In genomic region chr4:134067383-134067782, GRCm38 (mm10) we compare ENCODE assay signal across 26 mouse cellular contexts. TPM values are rescaled to one million over a fixed set of nuclear protein-coding genes. Genes with fewer than 3 reads are reported as not detected.
DNase-seq lines count a peak whose midpoint lies in the region; ATAC-seq and TF ChIP-seq lines count a peak whose summit lies in the region.
"Had no signal": no experiment of that assay in that cellular context is flagged by ENCODE, and none has a peak within 500 bp of the region (broad histone marks: within the 10 kb centered on the region; RNA-seq: fewer than 3 reads in every experiment).

No protein-coding gene starts in this region.

- H3K27ac ChIP-seq in embryonic facial prominence, embryonic 13.5 days = no peak overlapping the region
- no peak overlapping the region for H3K27ac ChIP-seq in embryonic facial prominence, embryonic 10.5 days (replicated peaks)
- H3K27ac ChIP-seq in liver, embryonic 16.5 days (ENCODE audit: low read length) = no peak overlapping the region
- H3K27ac ChIP-seq in liver, embryonic 12.5 days = no peak overlapping the region
- H3K27ac ChIP-seq in kidney, postnatal 0 days = no peak overlapping the region
- no peak overlapping the region for H3K27ac ChIP-seq in stomach, embryonic 14.5 days (ENCODE audit: low read length)
- no peak overlapping the region for H3K27ac ChIP-seq in forebrain, embryonic 13.5 days
- H3K27ac ChIP-seq: forebrain, embryonic 10.5 days; gastrocnemius, adult 2 months; hindbrain, embryonic 13.5 days; left cerebral cortex, adult 2 months; neural tube, embryonic 15.5 days had no signal

- TF ChIP-seq CTCF in kidney, postnatal 0 days (IDR thresholded peaks at IDR 0.05; ENCODE audit: low read depth) = no peak

- no peaks in the 10 kb centered on the region for H3K9me3 ChIP-seq in embryonic facial prominence, embryonic 13.5 days
- H3K9me3 ChIP-seq in embryonic facial prominence, embryonic 10.5 days = no peaks in the 10 kb centered on the region
- H3K9me3 ChIP-seq in liver, embryonic 16.5 days (replicated peaks; ENCODE audit: control insufficient read depth, low read length) = no peaks in the 10 kb centered on the region
- H3K9me3 ChIP-seq in liver, embryonic 12.5 days (replicated peaks) = no peaks in the 10 kb centered on the region
- no peaks in the 10 kb centered on the region for H3K9me3 ChIP-seq in kidney, postnatal 0 days (replicated peaks; ENCODE audit: low read length)
- no peaks in the 10 kb centered on the region for H3K9me3 ChIP-seq in stomach, embryonic 14.5 days (ENCODE audit: control insufficient read depth, low read depth, low read length)
- no peaks in the 10 kb centered on the region for H3K9me3 ChIP-seq in forebrain, embryonic 13.5 days (replicated peaks)
- H3K9me3 ChIP-seq: forebrain, embryonic 10.5 days; heart, embryonic 12.5 days; hindbrain, embryonic 13.5 days; neural tube, embryonic 15.5 days had no signal

- no peaks in the 10 kb centered on the region for H3K36me3 ChIP-seq in embryonic facial prominence, embryonic 13.5 days
- no peaks in the 10 kb centered on the region for H3K36me3 ChIP-seq in embryonic facial prominence, embryonic 10.5 days (replicated peaks)
- no peaks in the 10 kb centered on the region for H3K36me3 ChIP-seq in liver, embryonic 16.5 days (ENCODE audit: control insufficient read depth, insufficient read depth)
- no peaks in the 10 kb centered on the region for H3K36me3 ChIP-seq in liver, embryonic 12.5 days
- no peaks in the 10 kb centered on the region for H3K36me3 ChIP-seq in kidney, postnatal 0 days (ENCODE audit: insufficient read depth, low read length)
- H3K36me3 ChIP-seq in stomach, embryonic 14.5 days (ENCODE audit: control insufficient read depth, insufficient read depth, low read length) = no peaks in the 10 kb centered on the region
- H3K36me3 ChIP-seq in forebrain, embryonic 13.5 days (ENCODE audit: poor library complexity, severe bottlenecking) = no peaks in the 10 kb centered on the region
- H3K36me3 ChIP-seq: forebrain, embryonic 10.5 days; heart, embryonic 12.5 days; hindbrain, embryonic 13.5 days; neural tube, embryonic 15.5 days had no signal

- H3K9ac ChIP-seq in embryonic facial prominence, embryonic 13.5 days = 0 out of 2 replicates have a peak overlapping the region, but pooled peaks have one; percentile 2
- no peak overlapping the region for H3K9ac ChIP-seq in liver, embryonic 16.5 days (ENCODE audit: low read depth, low read length)
- H3K9ac ChIP-seq in liver, embryonic 12.5 days = no peak overlapping the region
- no peak overlapping the region for H3K9ac ChIP-seq in kidney, postnatal 0 days (ENCODE audit: low read depth, low read length)
- H3K9ac ChIP-seq in stomach, embryonic 14.5 days (replicated peaks; ENCODE audit: low read depth, low read length) = no peak overlapping the region
- no peak overlapping the region for H3K9ac ChIP-seq in forebrain, embryonic 13.5 days
- H3K9ac ChIP-seq: heart, embryonic 12.5 days; hindbrain, embryonic 13.5 days; lung, embryonic 14.5 days; neural tube, embryonic 15.5 days had no signal

- WGBS in embryonic facial prominence, embryonic 13.5 days = 88% methylated on average over 8 of the region's 8 CpGs
- WGBS in embryonic facial prominence, embryonic 10.5 days = 93% methylated on average over 8 of the region's 8 CpGs
- 75% methylated on average over 8 of the region's 8 CpGs for WGBS in liver, embryonic 16.5 days (ENCODE audit: insufficient replicate concordance)
- WGBS in liver, embryonic 12.5 days (ENCODE audit: insufficient replicate concordance) = 78% methylated on average over 8 of the region's 8 CpGs
- 85% methylated on average over 8 of the region's 8 CpGs for WGBS in kidney, postnatal 0 days
- 79% methylated on average over 8 of the region's 8 CpGs for WGBS in stomach, embryonic 14.5 days
- 93% methylated on average over 8 of the region's 8 CpGs for WGBS in forebrain, embryonic 13.5 days

- no peak for ATAC-seq in embryonic facial prominence, embryonic 13.5 days (ENCODE audit: insufficient number of reproducible peaks, insufficient read depth, low FRiP score, low TSS enrichment, low read depth)
- ATAC-seq in liver, embryonic 16.5 days (ENCODE audit: low read depth) = peak; percentile 75
- no peak for ATAC-seq in liver, embryonic 12.5 days
- ATAC-seq in kidney, postnatal 0 days (replicated peaks; ENCODE audit: low FRiP score, low read depth) = peak; percentile 46; the same call in 1 of the 2 replicates
- 0 out of 2 replicates have a peak, but pooled peaks have one; percentile 43 for ATAC-seq in stomach, embryonic 14.5 days (ENCODE audit: insufficient number of reproducible peaks, insufficient read depth, low FRiP score, low read depth)
- ATAC-seq in forebrain, embryonic 13.5 days = no peak
- ATAC-seq: inflammation-experienced regulatory T-cells, adult 6 months; midbrain, embryonic 16.5 days had no signal

- H3K27me3 ChIP-seq in embryonic facial prominence, embryonic 13.5 days = peaks cover 25% of the 10 kb centered on the region
- H3K27me3 ChIP-seq in embryonic facial prominence, embryonic 10.5 days (replicated peaks; ENCODE audit: low read depth, poor library complexity, severe bottlenecking) = peaks cover 43% of the 10 kb centered on the region
- H3K27me3 ChIP-seq in liver, embryonic 16.5 days (ENCODE audit: control insufficient read depth, insufficient read depth, low read depth, low read length) = peaks cover 9% of the 10 kb centered on the region
- peaks cover 47% of the 10 kb centered on the region for H3K27me3 ChIP-seq in liver, embryonic 12.5 days (replicated peaks)
- H3K27me3 ChIP-seq in kidney, postnatal 0 days (ENCODE audit: insufficient read depth, low read length) = no peaks in the 10 kb centered on the region
- H3K27me3 ChIP-seq in stomach, embryonic 14.5 days (ENCODE audit: control insufficient read depth, insufficient read depth, low read length) = no peaks in the 10 kb centered on the region
- H3K27me3 ChIP-seq in forebrain, embryonic 13.5 days = peaks cover 18% of the 10 kb centered on the region

- 0 out of 2 replicates have a peak, but pooled peaks cover 7% of the 10 kb centered on the region for H3K4me1 ChIP-seq in embryonic facial prominence, embryonic 13.5 days
- H3K4me1 ChIP-seq in embryonic facial prominence, embryonic 10.5 days = peaks cover 10% of the 10 kb centered on the region
- peaks cover 2% of the 10 kb centered on the region for H3K4me1 ChIP-seq in liver, embryonic 16.5 days (ENCODE audit: control insufficient read depth, low read depth, low read length)
- H3K4me1 ChIP-seq in liver, embryonic 12.5 days = peaks cover 7% of the 10 kb centered on the region
- H3K4me1 ChIP-seq in kidney, postnatal 0 days (replicated peaks; ENCODE audit: insufficient read depth, low read length) = no peaks in the 10 kb centered on the region
- no peaks in the 10 kb centered on the region for H3K4me1 ChIP-seq in stomach, embryonic 14.5 days (ENCODE audit: control insufficient read depth, insufficient read depth, low read length)
- 0 out of 2 replicates have a peak, but pooled peaks cover 5% of the 10 kb centered on the region for H3K4me1 ChIP-seq in forebrain, embryonic 13.5 days
- H3K4me1 ChIP-seq: neural tube, embryonic 15.5 days had no signal

- DNase-seq in embryonic facial prominence, embryonic 10.5 days (ENCODE audit: low spot score) = no peak
- no peak for DNase-seq in kidney, postnatal 0 days (ENCODE audit: low spot score)
- DNase-seq in layer of hippocampus, adult 18-20 months (ENCODE audit: low spot score in 2 of 2) = no peak
- DNase-seq: adrenal gland, adult 2 months; cerebellum, postnatal 10 days; gastrocnemius, adult 2 months; heart, postnatal 14 days; layer of hippocampus, adult 9-11 months; lung, embryonic 14.5 days; lung, postnatal 4 days; right cerebral cortex, postnatal 25 days; thymus, postnatal 14 days had no signal

- H3K4me3 ChIP-seq in embryonic facial prominence, embryonic 13.5 days = no peak overlapping the region
- no peak overlapping the region for H3K4me3 ChIP-seq in embryonic facial prominence, embryonic 10.5 days
- no peak overlapping the region for H3K4me3 ChIP-seq in liver, embryonic 16.5 days (ENCODE audit: low read depth, low read length)
- no peak overlapping the region for H3K4me3 ChIP-seq in liver, embryonic 12.5 days
- H3K4me3 ChIP-seq in kidney, postnatal 0 days (replicated peaks; ENCODE audit: low read depth, low read length) = no peak overlapping the region
- H3K4me3 ChIP-seq in stomach, embryonic 14.5 days (ENCODE audit: low read depth, low read length) = no peak overlapping the region
- no peak overlapping the region for H3K4me3 ChIP-seq in forebrain, embryonic 13.5 days
- H3K4me3 ChIP-seq: forebrain, embryonic 10.5 days; gastrocnemius, adult 2 months; heart, embryonic 12.5 days; hindbrain, embryonic 13.5 days; left cerebral cortex, adult 2 months; neural tube, embryonic 15.5 days had no signal

- H3K4me2 ChIP-seq in embryonic facial prominence, embryonic 13.5 days = no peak overlapping the region
- no peak overlapping the region for H3K4me2 ChIP-seq in liver, embryonic 16.5 days (ENCODE audit: low read depth, low read length)
- no peak overlapping the region for H3K4me2 ChIP-seq in liver, embryonic 12.5 days
- no peak overlapping the region for H3K4me2 ChIP-seq in kidney, postnatal 0 days (ENCODE audit: low read length)
- H3K4me2 ChIP-seq in stomach, embryonic 14.5 days (replicated peaks; ENCODE audit: low read depth, low read length) = no peak overlapping the region
- no peak overlapping the region for H3K4me2 ChIP-seq in forebrain, embryonic 13.5 days
- H3K4me2 ChIP-seq: heart, embryonic 12.5 days; hindbrain, embryonic 13.5 days; lung, embryonic 14.5 days; neural tube, embryonic 15.5 days had no signal

RNA-seq across cellular contexts. Expression of gene Crybg2, which starts 6.8 kb away (rescaled TPM):
- polyA plus RNA-seq in embryonic facial prominence, embryonic 13.5 days (2015; fragmentation: Nextera tagmentation; extraction: Ambion mirVana) = 4.7 and 7.8 TPM in 2 replicates
- 4.1 and 7.1 TPM in 2 replicates for polyA plus RNA-seq in embryonic facial prominence, embryonic 10.5 days (2016; fragmentation: Nextera tagmentation; extraction: Ambion mirVana)
- 0.61 and 0.68 TPM in 2 replicates for polyA plus RNA-seq in liver, embryonic 16.5 days (2015; fragmentation: Nextera tagmentation; extraction: Ambion mirVana)
- 0.71 and 0.82 TPM in 2 replicates for polyA plus RNA-seq in liver, embryonic 12.5 days (2016; fragmentation: Nextera tagmentation; extraction: Ambion mirVana)
- 2.8 and 6.1 TPM in 2 replicates for polyA plus RNA-seq in kidney, postnatal 0 days (2015; fragmentation: Nextera tagmentation; extraction: Ambion mirVana)
- polyA plus RNA-seq in stomach, embryonic 14.5 days (2014; fragmentation: Nextera tagmentation; extraction: Ambion mirVana) = 4.8 and 7.3 TPM in 2 replicates
- polyA plus RNA-seq in forebrain, embryonic 13.5 days (2015; fragmentation: Nextera tagmentation; extraction: Ambion mirVana) = 0.47 and 0.53 TPM in 2 replicates
- 1 to 10 TPM; 2.1 to 4.2 TPM for total RNA-seq in layer of hippocampus, adult 18-20 months (2021)
- total RNA-seq: gastrocnemius, adult 2 months had no signal

RNA-seq across cellular contexts. Expression of gene Zfp683, which starts 13.7 kb away (rescaled TPM):
- polyA plus RNA-seq in embryonic facial prominence, embryonic 13.5 days (2015; fragmentation: Nextera tagmentation; extraction: Ambion mirVana) = not detected in 2 replicates
- not detected in 2 replicates for polyA plus RNA-seq in embryonic facial prominence, embryonic 10.5 days (2016; fragmentation: Nextera tagmentation; extraction: Ambion mirVana)
- not detected in 2 replicates for polyA plus RNA-seq in liver, embryonic 16.5 days (2015; fragmentation: Nextera tagmentation; extraction: Ambion mirVana)
- polyA plus RNA-seq in liver, embryonic 12.5 days (2016; fragmentation: Nextera tagmentation; extraction: Ambion mirVana) = not detected in 2 replicates
- not detected in 2 replicates for polyA plus RNA-seq in kidney, postnatal 0 days (2015; fragmentation: Nextera tagmentation; extraction: Ambion mirVana)
- not detected in 2 replicates for polyA plus RNA-seq in stomach, embryonic 14.5 days (2014; fragmentation: Nextera tagmentation; extraction: Ambion mirVana)
- polyA plus RNA-seq in forebrain, embryonic 13.5 days (2015; fragmentation: Nextera tagmentation; extraction: Ambion mirVana) = not detected in 2 replicates
- total RNA-seq in layer of hippocampus, adult 18-20 months (2021) = not detected
- total RNA-seq: gastrocnemius, adult 2 months; granulocyte monocyte progenitor cell, adult 5-6 weeks; heart, postnatal 14 days; left cerebral cortex, adult 2 months had no signal
- polyA plus RNA-seq: forebrain, embryonic 10.5 days; heart, embryonic 12.5 days; hindbrain, embryonic 13.5 days; limb, embryonic 11.5 days; lung, embryonic 14.5 days; midbrain, embryonic 16.5 days; neural tube, embryonic 15.5 days had no signal

RNA-seq across cellular contexts. Expression of gene Cd52, which starts 27.5 kb away (rescaled TPM):
- 9.1 and 11.2 TPM in 2 replicates for polyA plus RNA-seq in embryonic facial prominence, embryonic 13.5 days (2015; fragmentation: Nextera tagmentation; extraction: Ambion mirVana)
- polyA plus RNA-seq in embryonic facial prominence, embryonic 10.5 days (2016; fragmentation: Nextera tagmentation; extraction: Ambion mirVana) = 3.5 and 4.5 TPM in 2 replicates
- 56.1 and 56.8 TPM in 2 replicates for polyA plus RNA-seq in liver, embryonic 16.5 days (2015; fragmentation: Nextera tagmentation; extraction: Ambion mirVana)
- polyA plus RNA-seq in liver, embryonic 12.5 days (2016; fragmentation: Nextera tagmentation; extraction: Ambion mirVana) = 18.5 and 21.5 TPM in 2 replicates
- 14.7 and 18.9 TPM in 2 replicates for polyA plus RNA-seq in kidney, postnatal 0 days (2015; fragmentation: Nextera tagmentation; extraction: Ambion mirVana)
- polyA plus RNA-seq in stomach, embryonic 14.5 days (2014; fragmentation: Nextera tagmentation; extraction: Ambion mirVana) = 16.3 and 16.4 TPM in 2 replicates
- 2.2 and 2.6 TPM in 2 replicates for polyA plus RNA-seq in forebrain, embryonic 13.5 days (2015; fragmentation: Nextera tagmentation; extraction: Ambion mirVana)
- 1 to 10 TPM in 1 of 2 experiments, under 1 TPM in 1; 0.74 to 1.9 TPM for total RNA-seq in layer of hippocampus, adult 18-20 months (2021)

RNA-seq across cellular contexts. Expression of gene Ubxn11, which starts 35.0 kb away (rescaled TPM):
- 11.6 and 11.9 TPM in 2 replicates for polyA plus RNA-seq in embryonic facial prominence, embryonic 13.5 days (2015; fragmentation: Nextera tagmentation; extraction: Ambion mirVana)
- 4.5 and 7.1 TPM in 2 replicates for polyA plus RNA-seq in embryonic facial prominence, embryonic 10.5 days (2016; fragmentation: Nextera tagmentation; extraction: Ambion mirVana)
- 1.3 TPM in 2 replicates for polyA plus RNA-seq in liver, embryonic 16.5 days (2015; fragmentation: Nextera tagmentation; extraction: Ambion mirVana)
- polyA plus RNA-seq in liver, embryonic 12.5 days (2016; fragmentation: Nextera tagmentation; extraction: Ambion mirVana) = 3.4 and 3.7 TPM in 2 replicates
- polyA plus RNA-seq in kidney, postnatal 0 days (2015; fragmentation: Nextera tagmentation; extraction: Ambion mirVana) = 7.6 and 7.8 TPM in 2 replicates
- polyA plus RNA-seq in stomach, embryonic 14.5 days (2014; fragmentation: Nextera tagmentation; extraction: Ambion mirVana) = 7.0 and 8.3 TPM in 2 replicates
- 6.2 and 9.4 TPM in 2 replicates for polyA plus RNA-seq in forebrain, embryonic 13.5 days (2015; fragmentation: Nextera tagmentation; extraction: Ambion mirVana)
- total RNA-seq in layer of hippocampus, adult 18-20 months (2021) = 10 to 100 TPM; 33.5 TPM

RNA-seq across cellular contexts. Expression of gene Lin28a, which starts 48.7 kb away (rescaled TPM):
- not detected in 2 replicates for polyA plus RNA-seq in embryonic facial prominence, embryonic 13.5 days (2015; fragmentation: Nextera tagmentation; extraction: Ambion mirVana)
- polyA plus RNA-seq in embryonic facial prominence, embryonic 10.5 days (2016; fragmentation: Nextera tagmentation; extraction: Ambion mirVana) = 18.7 and 24.2 TPM in 2 replicates
- polyA plus RNA-seq in liver, embryonic 16.5 days (2015; fragmentation: Nextera tagmentation; extraction: Ambion mirVana) = 1.1 and 1.5 TPM in 2 replicates
- polyA plus RNA-seq in liver, embryonic 12.5 days (2016; fragmentation: Nextera tagmentation; extraction: Ambion mirVana) = 4.2 and 5.8 TPM in 2 replicates
- polyA plus RNA-seq in kidney, postnatal 0 days (2015; fragmentation: Nextera tagmentation; extraction: Ambion mirVana) = 0.04 TPM in 1 of 2 replicates, not detected in the other
- 0.07 TPM in 2 replicates for polyA plus RNA-seq in stomach, embryonic 14.5 days (2014; fragmentation: Nextera tagmentation; extraction: Ambion mirVana)
- polyA plus RNA-seq in forebrain, embryonic 13.5 days (2015; fragmentation: Nextera tagmentation; extraction: Ambion mirVana) = 0.15 and 0.34 TPM in 2 replicates
- not detected for total RNA-seq in layer of hippocampus, adult 18-20 months (2021)
- total RNA-seq: adrenal gland, adult 2 months; heart, postnatal 14 days; left cerebral cortex, adult 2 months had no signal
- polyA plus RNA-seq: adrenal gland, adult 2 months; lung, embryonic 14.5 days had no signal

Comparison
In these comparisons a context has a peak if more than half of its experiments do, and no peak if none do; other contexts are left out.
1. ATAC-seq: peak in liver, embryonic 16.5 days (single experiment), kidney, postnatal 0 days (single experiment) and stomach, embryonic 14.5 days (single experiment); none in embryonic facial prominence, embryonic 13.5 days (single experiment), liver, embryonic 12.5 days (single experiment) and forebrain, embryonic 13.5 days (single experiment).